Mouse (Mus musculus) R1 (cell line): Measurements from ENCODE around the gene Fhit.

Source experiments
- DNase-seq: peaks from one replicate; pipeline ENCODE4 v3.0.0-alpha.2; 2018; ENCODE audit warnings: low read depth, low spot score

The Fhit gene

GRCm38 (mm10) chr14:10366808-10367207, 795.0 kb downstream of the Fhit start:
- no peak for DNase-seq

GRCm38 (mm10) chr14:10364281-10364680, 797.6 kb downstream of the Fhit start:
- no peak for DNase-seq

GRCm38 (mm10) chr14:10363306-10363705, 798.5 kb downstream of the Fhit start:
- DNase-seq: no peak

- no peak for DNase-seq
Measured at GRCm38 (mm10) chr14:10345905-10346304, 815.9 kb downstream of the Fhit start.

- no peak for DNase-seq
Measured at GRCm38 (mm10) chr14:10344064-10344463, 817.8 kb downstream of the Fhit start.

GRCm38 (mm10) chr14:10316764-10317163, 845.1 kb downstream of the Fhit start:
- DNase-seq: no peak

GRCm38 (mm10) chr14:10312190-10312589, 849.6 kb downstream of the Fhit start:
- no peak for DNase-seq

- DNase-seq: no peak
Measured at GRCm38 (mm10) chr14:10305286-10305685, 856.5 kb downstream of the Fhit start.

GRCm38 (mm10) chr14:10301497-10301896, 860.3 kb downstream of the Fhit start:
- DNase-seq: no peak

GRCm38 (mm10) chr14:10300914-10301313, 860.9 kb downstream of the Fhit start:
- no peak for DNase-seq

- no peak for DNase-seq
Measured at GRCm38 (mm10) chr14:10299030-10299429, 862.8 kb downstream of the Fhit start.

- DNase-seq: no peak
Measured at GRCm38 (mm10) chr14:10289043-10289442, 872.8 kb downstream of the Fhit start.

GRCm38 (mm10) chr14:10286027-10286426, 875.8 kb downstream of the Fhit start:
- no peak for DNase-seq

GRCm38 (mm10) chr14:10228708-10229107, 933.1 kb downstream of the Fhit start:
- no peak for DNase-seq

- DNase-seq: no peak
Measured at GRCm38 (mm10) chr14:10221847-10222246, 940.0 kb downstream of the Fhit start.

- DNase-seq: no peak
Measured at GRCm38 (mm10) chr14:10213216-10213615, 948.6 kb downstream of the Fhit start.

GRCm38 (mm10) chr14:10211184-10211583, 950.7 kb downstream of the Fhit start:
- DNase-seq: peak; percentile 65

GRCm38 (mm10) chr14:10209007-10209406, 952.8 kb downstream of the Fhit start:
- DNase-seq: no peak

- no peak for DNase-seq
Measured at GRCm38 (mm10) chr14:10205699-10206098, 956.1 kb downstream of the Fhit start.

- no peak for DNase-seq
Measured at GRCm38 (mm10) chr14:10205290-10205689, 956.5 kb downstream of the Fhit start.

GRCm38 (mm10) chr14:10194130-10194529, 967.7 kb downstream of the Fhit start:
- DNase-seq: no peak

- DNase-seq: no peak
Measured at GRCm38 (mm10) chr14:10171761-10172160, 990.1 kb downstream of the Fhit start.

GRCm38 (mm10) chr14:10166641-10167429, 995.0 kb downstream of the Fhit start:
- no peak for DNase-seq

- DNase-seq: no peak
Measured at GRCm38 (mm10) chr14:10149872-10150271, 1012.0 kb downstream of the Fhit start.
